Mouse (Mus musculus): ENCODE measurements at regions not wholly inside any gene's neighbourhood (a gene's known extent, or its start where the extent isn't known, plus 50 kb on each side); places are given as distances from the start of the nearest gene placed in this dataset.

GRCm38 (mm10) chr8:49631286-49631685 is 787.5 kb upstream of the Tenm3 start:
- WGBS, result 77% methylated on average over 6 of the region's 6 CpGs
- ATAC-seq (ENCODE audit: low FRiP score, low read depth), result no peak
- Histone ChIP-seq H3K36me3 (no peaks in the 10 kb centered on the region), H3K4me2 (replicated peaks) (no peak overlapping the region), H3K4me1 (no peaks in the 10 kb centered on the region), H3K9me3 (no peaks in the 10 kb centered on the region), H3K27me3 (replicated peaks) (no peaks in the 10 kb centered on the region), H3K9ac (no peak overlapping the region), H3K4me3 (no peak overlapping the region), H3K27ac (no peak overlapping the region)

- no peak overlapping the region for H3K4me2 ChIP-seq (replicated peaks)
- no peak for ATAC-seq (ENCODE audit: low FRiP score, low read depth)
- no peak overlapping the region for H3K27ac ChIP-seq
- 15% methylated on average over 10 of the region's 10 CpGs for WGBS
- no peaks in the 10 kb centered on the region for H3K27me3 ChIP-seq (replicated peaks)
- no peak overlapping the region for H3K4me3 ChIP-seq
- H3K9ac ChIP-seq, result no peak overlapping the region
- H3K36me3 ChIP-seq, result no peaks in the 10 kb centered on the region
- no peaks in the 10 kb centered on the region for H3K4me1 ChIP-seq
- no peaks in the 10 kb centered on the region for H3K9me3 ChIP-seq
Measured at GRCm38 (mm10) chr8:49627966-49628495, 784.3 kb upstream of the Tenm3 start.

GRCm38 (mm10) chr8:49595501-49595900 is 751.8 kb upstream of the Tenm3 start:
- H3K4me3 ChIP-seq, result no peak overlapping the region
- H3K27ac ChIP-seq, result no peak overlapping the region
- WGBS, result 55% methylated on average over 2 of the region's 2 CpGs
- no peak for ATAC-seq (ENCODE audit: low FRiP score, low read depth)
- H3K9ac ChIP-seq, result no peak overlapping the region
- H3K9me3 ChIP-seq, result no peaks in the 10 kb centered on the region
- H3K27me3 ChIP-seq (replicated peaks), result no peaks in the 10 kb centered on the region
- H3K4me2 ChIP-seq (replicated peaks), result no peak overlapping the region
- H3K36me3 ChIP-seq, result no peaks in the 10 kb centered on the region
- no peaks in the 10 kb centered on the region for H3K4me1 ChIP-seq

- Histone ChIP-seq H3K4me1 (no peaks in the 10 kb centered on the region), H3K4me2 (replicated peaks) (no peak overlapping the region), H3K4me3 (no peak overlapping the region), H3K27ac (no peak overlapping the region), H3K9me3 (no peaks in the 10 kb centered on the region), H3K9ac (no peak overlapping the region), H3K36me3 (no peaks in the 10 kb centered on the region), H3K27me3 (replicated peaks) (no peaks in the 10 kb centered on the region)
- 0 out of 2 replicates have a peak, but pooled peaks have one; percentile 25 for ATAC-seq (ENCODE audit: low FRiP score, low read depth)
- WGBS, result 50% methylated on average over 3 of the region's 3 CpGs
Measured at GRCm38 (mm10) chr8:49567423-49567822, 723.7 kb upstream of the Tenm3 start.

- 82% methylated on average over 5 of the region's 5 CpGs for WGBS
- Histone ChIP-seq H3K27me3 (replicated peaks) (no peaks in the 10 kb centered on the region), H3K4me1 (no peaks in the 10 kb centered on the region), H3K27ac (no peak overlapping the region), H3K36me3 (no peaks in the 10 kb centered on the region), H3K9ac (no peak overlapping the region), H3K4me2 (replicated peaks) (no peak overlapping the region), H3K9me3 (no peaks in the 10 kb centered on the region), H3K4me3 (no peak overlapping the region)
- no peak for ATAC-seq (ENCODE audit: low FRiP score, low read depth)
Measured at GRCm38 (mm10) chr8:49563499-49564279, 719.9 kb upstream of the Tenm3 start.

- no peak overlapping the region for H3K4me2 ChIP-seq (replicated peaks)
- H3K36me3 ChIP-seq, result no peaks in the 10 kb centered on the region
- no peak for ATAC-seq (ENCODE audit: low FRiP score, low read depth)
- 86% methylated on average over 4 of the region's 4 CpGs for WGBS
- H3K27ac ChIP-seq, result no peak overlapping the region
- H3K27me3 ChIP-seq (replicated peaks), result no peaks in the 10 kb centered on the region
- H3K4me3 ChIP-seq, result no peak overlapping the region
- H3K9me3 ChIP-seq, result no peaks in the 10 kb centered on the region
- no peaks in the 10 kb centered on the region for H3K4me1 ChIP-seq
- no peak overlapping the region for H3K9ac ChIP-seq
Measured at GRCm38 (mm10) chr8:49562976-49563375, 719.2 kb upstream of the Tenm3 start.

- Histone ChIP-seq H3K4me1 (no peaks in the 10 kb centered on the region), H3K9me3 (no peaks in the 10 kb centered on the region), H3K27me3 (replicated peaks) (no peaks in the 10 kb centered on the region), H3K36me3 (no peaks in the 10 kb centered on the region), H3K4me2 (replicated peaks) (no peak overlapping the region), H3K4me3 (no peak overlapping the region), H3K9ac (no peak overlapping the region), H3K27ac (no peak overlapping the region)
- 84% methylated on average over 7 of the region's 7 CpGs for WGBS
- no peak for ATAC-seq (ENCODE audit: low FRiP score, low read depth)
Measured at GRCm38 (mm10) chr8:49555724-49556457, 712.1 kb upstream of the Tenm3 start.

GRCm38 (mm10) chr8:49553175-49553574 is 709.4 kb upstream of the Tenm3 start:
- 93% methylated on average over 3 of the region's 3 CpGs for WGBS
- Histone ChIP-seq H3K36me3 (no peaks in the 10 kb centered on the region), H3K4me3 (no peak overlapping the region), H3K27ac (no peak overlapping the region), H3K4me1 (no peaks in the 10 kb centered on the region), H3K9me3 (no peaks in the 10 kb centered on the region), H3K27me3 (replicated peaks) (no peaks in the 10 kb centered on the region), H3K4me2 (replicated peaks) (no peak overlapping the region), H3K9ac (no peak overlapping the region)
- ATAC-seq (ENCODE audit: low FRiP score, low read depth), result no peak

- 93% methylated on average over 4 of the region's 4 CpGs for WGBS
- H3K9me3 ChIP-seq, result no peaks in the 10 kb centered on the region
- H3K27me3 ChIP-seq (replicated peaks), result no peaks in the 10 kb centered on the region
- H3K27ac ChIP-seq, result no peak overlapping the region
- H3K4me2 ChIP-seq (replicated peaks), result no peak overlapping the region
- ATAC-seq (ENCODE audit: low FRiP score, low read depth), result no peak
- no peaks in the 10 kb centered on the region for H3K4me1 ChIP-seq
- no peaks in the 10 kb centered on the region for H3K36me3 ChIP-seq
- no peak overlapping the region for H3K9ac ChIP-seq
- no peak overlapping the region for H3K4me3 ChIP-seq
Measured at GRCm38 (mm10) chr8:49543321-49543720, 699.6 kb upstream of the Tenm3 start.

GRCm38 (mm10) chr8:49541337-49541736 is 697.6 kb upstream of the Tenm3 start:
- Histone ChIP-seq H3K4me1 (no peaks in the 10 kb centered on the region), H3K27ac (no peak overlapping the region), H3K36me3 (no peaks in the 10 kb centered on the region), H3K27me3 (replicated peaks) (no peaks in the 10 kb centered on the region), H3K4me2 (replicated peaks) (no peak overlapping the region), H3K9ac (no peak overlapping the region), H3K9me3 (no peaks in the 10 kb centered on the region), H3K4me3 (no peak overlapping the region)
- no peak for ATAC-seq (ENCODE audit: low FRiP score, low read depth)
- 76% methylated on average over 5 of the region's 5 CpGs for WGBS

- no peak overlapping the region for H3K27ac ChIP-seq
- no peaks in the 10 kb centered on the region for H3K9me3 ChIP-seq
- H3K36me3 ChIP-seq, result no peaks in the 10 kb centered on the region
- no peak overlapping the region for H3K9ac ChIP-seq
- 83% methylated on average over 5 of the region's 5 CpGs for WGBS
- H3K4me3 ChIP-seq, result no peak overlapping the region
- no peaks in the 10 kb centered on the region for H3K4me1 ChIP-seq
- H3K27me3 ChIP-seq (replicated peaks), result no peaks in the 10 kb centered on the region
- no peak overlapping the region for H3K4me2 ChIP-seq (replicated peaks)
- ATAC-seq (ENCODE audit: low FRiP score, low read depth), result no peak
Measured at GRCm38 (mm10) chr8:49533412-49534351, 689.9 kb upstream of the Tenm3 start.

- Histone ChIP-seq H3K27ac (no peak overlapping the region), H3K4me1 (no peaks in the 10 kb centered on the region), H3K4me2 (replicated peaks) (no peak overlapping the region), H3K27me3 (replicated peaks) (no peaks in the 10 kb centered on the region), H3K9ac (no peak overlapping the region), H3K4me3 (no peak overlapping the region), H3K9me3 (no peaks in the 10 kb centered on the region), H3K36me3 (no peaks in the 10 kb centered on the region)
- 72% methylated on average over 4 of the region's 4 CpGs for WGBS
- ATAC-seq (ENCODE audit: low FRiP score, low read depth), result no peak
Measured at GRCm38 (mm10) chr8:49529294-49529693, 685.5 kb upstream of the Tenm3 start.

All from neural tube, embryonic 12.5 days (tissue).